Mouse (Mus musculus) olfactory bulb, adult 2 months (tissue): Measurements from ENCODE around the gene Oca2.

Source experiments
- CTCF ChIP-seq: fragments of 200-500 bp; IDR thresholded peaks from 2 replicates; pipeline ENCODE4 v1.5.1; 2012; ENCODE audit warnings: low read depth, mild to moderate bottlenecking, low read length, moderate library complexity; ENCODE audit not compliant: insufficient read depth
- POLR2A ChIP-seq: fragments of 200-500 bp; IDR thresholded peaks from 2 replicates; pipeline ENCODE4 v1.6.1; 2012; ENCODE audit warnings: mild to moderate bottlenecking, low read depth, low read length, moderate library complexity; ENCODE audit not compliant: insufficient read depth

GRCm38 (mm10) chr7:56421946-56422345, 182.4 kb downstream of the Oca2 start:
- TF ChIP-seq CTCF = no peak
- TF ChIP-seq POLR2A = no peak
